Mouse (Mus musculus): ENCODE data around the gene Vhl. TPM values are rescaled to one million over a fixed set of nuclear protein-coding genes. Genes with fewer than 3 reads are reported as not detected.

Vhl gene
- polyA plus RNA-seq (2015; fragmentation: Nextera tagmentation; extraction: Ambion mirVana) = 30.7 and 33.1 TPM in 2 replicates

GRCm38 (mm10) chr6:113623941-113624751, at the start of gene Vhl:
Gene Vhl, plus strand, starts transcription at chr6:113623959.
- DNase-seq (ENCODE audit: low spot score) = peak; percentile 81

GRCm38 (mm10) chr6:113576044-113576443, 47.7 kb upstream of the Vhl start:
- DNase-seq (ENCODE audit: low spot score) = no peak

DNA sequence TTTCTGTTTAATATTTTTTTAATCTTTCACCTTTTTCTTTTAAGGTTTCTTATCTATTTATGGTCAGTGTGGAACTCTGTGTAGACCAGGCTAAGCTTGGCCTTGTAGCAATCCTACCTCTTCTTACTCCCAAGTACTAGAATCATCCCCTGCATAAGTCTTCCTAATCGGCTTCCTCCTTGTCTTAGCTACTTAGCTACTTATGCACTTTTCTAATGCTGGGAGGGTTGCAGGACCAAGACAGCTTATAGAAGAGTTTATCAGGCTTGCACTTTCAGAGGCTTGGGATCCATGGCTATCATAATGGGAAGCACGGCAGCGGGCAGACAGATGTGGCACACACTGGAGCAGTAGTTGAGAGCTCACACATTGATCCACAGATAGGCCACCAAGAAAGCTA, 44.5 kb upstream of the Vhl start:
- no peak for DNase-seq (ENCODE audit: low spot score)

GRCm38 (mm10) chr6:113583023-113583422, 40.7 kb upstream of the Vhl start:
- no peak for DNase-seq (ENCODE audit: low spot score)

DNA sequence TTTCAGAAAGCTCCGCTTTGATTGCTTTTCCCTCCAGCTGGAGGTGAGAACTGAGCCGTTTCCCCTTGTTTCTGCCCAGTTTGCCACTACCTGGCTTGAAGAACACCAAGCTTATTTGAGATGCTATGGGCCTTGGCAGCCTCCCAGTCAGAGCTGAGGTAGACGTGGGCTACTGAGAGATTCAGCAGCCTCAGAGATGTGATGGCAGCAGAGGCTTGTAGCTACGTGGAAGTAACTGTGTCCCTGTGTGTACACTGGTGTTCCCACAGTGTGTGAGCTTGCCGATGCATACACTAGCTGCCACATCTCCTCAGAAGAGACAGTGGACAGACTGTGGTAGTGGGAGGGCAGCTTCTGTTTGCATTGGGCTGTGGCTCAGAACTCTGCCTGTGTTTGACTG, 38.7 kb upstream of the Vhl start:
- DNase-seq (ENCODE audit: low spot score) = no peak

DNA sequence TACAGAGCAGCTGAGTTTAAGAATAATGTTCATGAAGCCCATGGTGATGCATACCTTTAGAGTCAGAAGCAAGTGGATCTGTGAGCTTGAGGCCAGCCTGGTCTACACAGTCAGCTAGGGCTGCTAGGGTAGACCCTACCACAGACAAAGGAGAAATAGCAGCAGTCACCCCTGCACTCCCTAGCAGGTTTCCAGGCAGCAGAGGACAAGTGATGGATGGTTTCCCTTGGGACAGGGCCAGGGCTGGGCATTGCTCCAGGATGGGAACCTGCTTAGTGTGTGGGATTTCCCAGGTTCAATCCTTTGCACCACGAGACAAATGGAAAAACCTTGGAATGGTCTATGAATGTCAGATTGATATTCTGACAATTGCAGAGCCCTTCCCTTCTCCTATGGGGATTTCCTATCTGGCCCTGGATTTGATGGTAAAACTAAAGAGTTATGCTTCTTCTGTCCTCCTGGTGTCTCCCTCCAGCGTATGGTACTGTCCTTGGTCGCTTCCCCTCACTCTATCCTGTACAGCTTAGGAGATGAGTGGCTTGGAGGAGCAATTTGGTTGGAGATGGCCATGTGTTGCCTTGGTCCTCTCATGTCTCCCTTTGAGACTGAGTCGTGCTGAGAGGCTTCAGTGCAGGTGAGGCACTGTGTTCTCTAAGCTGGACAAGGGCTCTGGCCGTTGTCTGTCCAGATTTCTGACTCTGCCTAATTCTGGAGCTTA, 37.1 kb upstream of the Vhl start:
- DNase-seq (ENCODE audit: low spot score) = no peak

DNA sequence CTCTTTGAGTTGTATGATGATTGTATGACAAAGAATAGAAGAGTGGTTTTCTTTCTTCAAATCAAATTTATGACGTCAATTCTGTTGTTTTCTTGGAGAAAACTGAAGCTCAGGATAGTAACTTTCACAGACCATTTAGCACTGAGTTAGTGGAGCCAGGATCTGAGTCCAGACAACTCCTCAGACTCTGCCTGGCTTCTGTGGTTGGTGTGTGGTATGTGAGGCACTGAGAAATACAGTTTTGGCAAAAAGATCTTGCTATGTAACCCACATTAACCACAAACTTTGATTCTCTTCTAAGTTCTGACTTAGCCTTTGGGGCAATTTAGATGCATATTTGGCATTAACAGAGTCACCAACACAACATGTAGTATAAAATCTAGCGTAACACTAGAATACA, 31.1 kb upstream of the Vhl start:
- no peak for DNase-seq (ENCODE audit: low spot score)

GRCm38 (mm10) chr6:113597945-113598344, 25.8 kb upstream of the Vhl start:
- DNase-seq (ENCODE audit: low spot score) = no peak

GRCm38 (mm10) chr6:113599833-113600232, 23.9 kb upstream of the Vhl start:
- no peak for DNase-seq (ENCODE audit: low spot score)

DNA sequence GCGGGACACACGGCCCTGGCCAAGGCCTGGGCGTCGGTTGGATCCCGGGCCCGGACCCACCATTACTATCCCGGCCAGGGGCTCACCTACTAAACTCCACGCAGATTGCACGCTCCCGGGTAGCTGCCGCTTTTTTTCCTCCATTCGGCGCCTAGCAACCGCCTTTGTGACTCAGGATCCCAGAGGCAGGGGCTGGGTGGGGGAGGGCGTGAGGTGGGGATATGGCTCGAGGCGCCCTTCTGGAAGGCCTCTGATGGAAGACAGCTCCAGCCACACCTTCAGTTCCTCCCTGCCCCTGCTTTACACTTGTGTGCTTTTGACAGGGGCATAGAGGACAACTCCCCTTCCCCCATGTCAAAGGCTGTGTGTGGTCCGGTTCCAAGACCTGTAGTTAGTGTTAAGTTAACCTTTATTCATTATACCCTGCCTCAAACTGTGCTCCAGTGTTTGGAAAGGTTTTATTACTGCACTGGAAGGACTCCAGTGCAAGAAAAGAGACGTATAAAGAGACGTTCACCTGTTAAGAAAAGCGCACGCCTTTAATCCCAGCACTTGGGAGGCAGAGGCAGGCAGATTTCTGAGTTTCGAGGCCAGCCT, 23.1 kb upstream of the Vhl start, which contains the start of gene Fancd2os:
TSS of gene Fancd2os (minus strand) at position 173 of the 597 bp plus-strand sequence.
- DNase-seq (ENCODE audit: low spot score) = no peak

DNA sequence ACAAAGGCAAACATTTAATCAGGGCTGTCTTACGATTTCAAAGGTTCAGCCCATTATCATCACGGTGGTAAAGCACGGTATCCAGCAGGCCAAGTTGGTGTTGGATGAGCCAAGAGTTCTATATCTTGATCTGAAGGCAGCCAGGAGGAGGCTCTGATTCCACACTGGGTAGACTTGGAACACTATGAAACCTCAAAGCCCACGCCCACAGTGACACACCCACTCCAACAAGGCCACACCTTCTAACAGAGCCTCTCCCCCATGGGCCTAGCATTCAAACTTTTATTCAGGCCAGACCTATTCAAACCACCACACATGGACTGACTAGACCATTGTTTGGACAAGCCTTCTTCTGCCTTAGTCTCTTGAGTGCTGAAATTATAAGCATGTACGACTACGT, 20.9 kb upstream of the Vhl start:
- no peak for DNase-seq (ENCODE audit: low spot score)

- DNase-seq (ENCODE audit: low spot score) = no peak
These were observed 19.8 kb upstream of the Vhl start for GRCm38 (mm10) chr6:113603993-113604392.

DNA sequence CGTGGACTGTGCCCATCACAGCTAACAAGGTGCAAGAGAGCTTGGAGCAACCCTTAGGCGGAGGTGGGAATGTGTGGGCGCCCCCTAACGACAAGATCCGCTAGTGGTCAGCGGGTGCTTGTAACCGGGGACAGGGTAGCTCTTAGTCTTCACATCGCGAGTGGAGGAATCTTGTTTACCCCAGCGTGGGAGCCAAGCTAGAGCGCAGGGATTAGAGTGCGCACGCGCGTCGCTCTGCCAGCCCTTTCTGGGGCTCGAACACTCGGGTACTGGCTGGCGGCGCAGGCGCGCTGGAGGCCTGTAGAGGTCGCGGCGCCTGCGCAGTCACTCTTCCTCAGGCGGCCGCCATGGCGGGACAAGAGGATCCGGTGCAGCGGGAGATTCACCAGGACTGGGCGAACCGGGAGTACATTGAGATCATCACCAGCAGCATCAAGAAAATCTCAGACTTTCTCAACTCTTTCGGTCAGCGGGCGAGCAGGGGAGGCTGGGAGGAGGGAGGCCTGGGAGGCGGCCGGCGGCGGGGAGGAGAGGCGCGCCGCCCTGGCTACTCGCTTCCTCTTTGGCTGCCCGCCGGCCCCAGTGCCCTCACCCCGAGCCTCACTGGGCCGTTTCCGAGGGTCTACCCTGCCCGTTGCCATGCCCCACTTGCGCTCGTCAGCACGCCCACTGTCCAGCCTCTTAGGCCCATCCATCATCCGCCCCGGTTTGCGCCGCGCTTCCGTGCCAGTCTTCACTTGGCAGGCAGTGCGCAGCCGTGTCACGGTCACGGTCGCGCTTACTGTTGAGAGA, 19.1 kb upstream of the Vhl start, which contains the start of gene Brk1:
TSS of gene Brk1 (plus strand) at position 341 of the 792 bp plus-strand sequence.
- DNase-seq (ENCODE audit: low spot score) = peak; percentile 92

GRCm38 (mm10) chr6:113605224-113605545, 18.6 kb upstream of the Vhl start:
- no peak for DNase-seq (ENCODE audit: low spot score)

DNA sequence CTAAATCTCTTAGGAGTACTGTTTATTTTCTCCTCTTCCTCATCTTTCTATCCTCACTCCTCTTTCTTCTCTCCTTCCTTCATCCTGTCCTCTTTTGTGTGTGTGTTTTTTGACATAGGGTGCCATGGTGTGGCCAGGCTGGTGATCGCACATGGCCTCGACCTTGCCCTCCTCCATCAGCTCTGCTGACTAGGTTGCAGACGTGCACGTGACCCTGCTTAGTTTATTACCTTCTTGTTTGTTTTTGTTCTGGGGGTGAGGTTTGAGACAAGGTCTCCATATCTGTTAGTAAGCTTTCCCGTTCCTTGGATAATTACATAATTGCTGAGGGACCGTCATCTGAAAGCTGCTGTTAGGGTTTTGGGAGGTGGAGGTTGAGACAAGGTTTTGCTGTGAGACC, 14.9 kb upstream of the Vhl start:
- DNase-seq (ENCODE audit: low spot score) = no peak

DNA sequence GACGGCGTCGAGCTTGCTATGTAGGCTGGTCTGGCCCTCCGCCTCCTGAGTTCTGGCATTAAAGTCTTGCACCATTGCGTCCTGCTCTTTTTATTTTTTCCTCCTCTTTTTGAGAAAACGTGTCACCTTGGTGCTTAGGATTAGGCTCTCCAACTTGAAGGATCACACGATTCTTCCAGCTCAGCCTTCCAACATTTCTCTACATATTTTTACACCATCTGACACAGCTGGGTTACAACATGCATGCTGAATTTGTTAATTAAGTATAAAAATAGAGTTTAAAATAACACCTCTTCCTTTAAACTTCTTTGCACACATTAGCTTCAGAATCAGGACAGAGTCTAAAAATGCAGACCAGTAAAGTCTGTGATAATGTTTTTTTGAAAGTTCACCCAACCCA, 14.5 kb upstream of the Vhl start:
- no peak for DNase-seq (ENCODE audit: low spot score)

- no peak for DNase-seq (ENCODE audit: low spot score)
These were observed 11.3 kb upstream of the Vhl start for GRCm38 (mm10) chr6:113612258-113612969.

GRCm38 (mm10) chr6:113614152-113614551, 9.6 kb upstream of the Vhl start:
- DNase-seq (ENCODE audit: low spot score) = no peak

DNA sequence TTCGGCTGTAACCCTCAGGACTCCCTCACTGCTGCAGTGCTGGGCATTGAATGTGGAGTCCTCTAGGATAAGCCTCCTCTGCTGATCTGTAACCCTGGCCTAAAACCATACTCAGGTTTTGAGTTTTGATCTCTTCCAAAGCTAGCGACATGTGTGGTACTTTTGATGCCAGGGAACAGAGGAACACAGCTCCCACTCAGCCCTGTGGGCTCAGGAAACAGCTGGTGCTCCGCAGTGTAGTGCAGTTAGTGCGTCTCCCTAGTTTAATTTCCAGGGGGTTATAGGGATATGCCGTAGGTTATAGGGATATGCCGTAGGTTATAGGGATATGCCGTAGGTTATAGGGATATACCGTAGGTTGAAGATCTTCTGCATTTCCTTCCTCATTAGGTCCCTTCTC, 8.8 kb upstream of the Vhl start:
- no peak for DNase-seq (ENCODE audit: low spot score)

- DNase-seq (ENCODE audit: low spot score) = no peak
These were observed 8.3 kb upstream of the Vhl start for GRCm38 (mm10) chr6:113615489-113615888.

- no peak for DNase-seq (ENCODE audit: low spot score)
These were observed 373 bp upstream of the Vhl start for GRCm38 (mm10) chr6:113623386-113623785.

All from thymus, postnatal 0 days (tissue).